Mouse (Mus musculus): ENCODE data around the gene Tmpo.

Tmpo gene

DNA sequence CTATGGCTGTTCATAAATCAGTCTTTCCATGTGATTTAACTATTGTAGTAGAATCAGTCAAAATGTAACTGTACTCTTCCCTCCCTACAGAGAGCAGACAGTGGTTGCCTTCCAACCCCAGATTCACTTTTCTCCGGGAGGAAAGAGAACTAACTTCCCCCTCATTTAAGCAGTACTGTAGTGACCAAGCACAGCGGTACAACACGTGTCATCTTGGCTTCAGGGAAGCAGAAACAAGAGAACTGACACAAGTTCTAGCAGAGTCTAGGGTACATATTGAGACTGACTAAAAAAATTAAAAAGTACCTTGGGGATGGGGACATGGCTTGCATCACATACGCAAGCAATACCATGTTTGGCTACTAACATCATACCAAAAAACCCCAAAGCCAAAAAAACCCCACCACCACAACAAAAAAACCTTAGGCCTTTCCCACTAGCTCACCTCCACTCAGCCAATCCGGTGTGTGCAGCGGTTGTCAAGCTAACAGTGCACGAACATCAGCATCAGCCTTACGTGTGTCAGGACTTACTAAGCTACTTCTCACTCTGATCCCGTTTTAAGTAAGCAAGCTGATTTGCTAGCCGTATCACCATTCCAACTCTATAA is 27.1 kb downstream of the Tmpo start:
- 91% methylated on average over 10 of the region's 10 CpGs for WGBS

DNA sequence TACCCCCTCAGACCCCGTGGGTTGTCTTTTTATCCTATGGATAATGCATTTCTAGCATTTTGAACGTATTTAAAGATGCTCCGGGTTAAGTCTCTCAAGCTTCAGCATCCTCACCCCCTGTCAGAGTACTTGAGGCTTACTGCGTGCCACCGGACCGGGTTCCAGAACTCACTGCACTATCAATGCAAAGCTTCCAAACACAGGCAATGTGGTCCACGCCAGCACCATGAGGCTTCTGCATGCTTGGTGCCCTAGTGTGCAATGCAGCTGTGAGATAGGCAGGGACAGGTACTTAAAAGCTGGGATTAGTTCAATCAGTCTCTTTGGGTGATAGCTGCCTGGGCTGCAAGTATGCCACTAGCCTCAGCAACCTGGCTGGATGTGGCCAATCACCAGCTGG is 35.7 kb downstream of the Tmpo start:
- 96% methylated on average over 7 of the region's 7 CpGs for WGBS

DNA sequence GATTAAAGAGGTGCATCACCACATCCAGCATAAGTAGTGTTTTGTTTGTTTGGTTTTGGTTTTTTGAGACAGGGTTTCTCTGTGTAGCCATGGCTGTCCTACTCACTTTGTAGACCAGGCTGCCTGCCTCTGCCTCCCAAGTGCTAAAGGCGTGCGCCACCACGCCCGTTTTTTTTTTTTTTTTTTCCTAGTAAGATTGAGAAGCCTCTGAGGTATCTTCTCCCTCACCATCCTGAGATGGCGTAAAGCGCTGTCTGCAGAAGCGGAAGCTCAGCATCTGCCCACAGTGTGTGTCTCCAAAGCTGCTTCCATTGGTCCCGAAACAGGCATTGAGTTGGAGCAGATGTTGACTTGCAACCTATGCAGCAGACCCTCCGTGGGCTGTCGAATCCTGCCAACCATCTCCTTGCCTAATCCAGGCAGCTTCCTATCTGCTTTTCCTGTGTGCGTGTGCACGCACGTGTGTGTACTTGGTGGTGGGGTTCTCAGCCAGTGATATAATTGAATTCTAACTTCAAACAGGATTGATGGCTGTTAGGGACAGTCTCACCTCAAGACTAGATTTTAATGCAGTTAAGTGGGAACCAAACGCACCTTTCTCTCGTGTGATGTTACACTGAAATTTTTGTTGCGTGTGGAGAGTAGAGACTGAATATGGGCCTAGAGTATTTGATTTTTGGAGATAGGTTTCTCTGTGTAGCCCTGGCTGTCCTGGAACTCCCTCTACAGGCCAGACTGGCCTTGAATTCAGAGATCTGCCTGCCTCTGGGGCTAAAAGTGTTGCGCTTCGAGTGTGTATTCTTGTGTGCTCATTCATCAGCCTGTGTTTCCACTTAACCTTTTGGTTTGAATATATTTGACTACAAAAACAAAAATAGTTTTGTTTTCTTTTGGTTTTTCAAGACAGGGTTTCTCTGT is 37.5 kb downstream of the Tmpo start:
- WGBS: 74% methylated on average over 18 of the region's 18 CpGs

DNA sequence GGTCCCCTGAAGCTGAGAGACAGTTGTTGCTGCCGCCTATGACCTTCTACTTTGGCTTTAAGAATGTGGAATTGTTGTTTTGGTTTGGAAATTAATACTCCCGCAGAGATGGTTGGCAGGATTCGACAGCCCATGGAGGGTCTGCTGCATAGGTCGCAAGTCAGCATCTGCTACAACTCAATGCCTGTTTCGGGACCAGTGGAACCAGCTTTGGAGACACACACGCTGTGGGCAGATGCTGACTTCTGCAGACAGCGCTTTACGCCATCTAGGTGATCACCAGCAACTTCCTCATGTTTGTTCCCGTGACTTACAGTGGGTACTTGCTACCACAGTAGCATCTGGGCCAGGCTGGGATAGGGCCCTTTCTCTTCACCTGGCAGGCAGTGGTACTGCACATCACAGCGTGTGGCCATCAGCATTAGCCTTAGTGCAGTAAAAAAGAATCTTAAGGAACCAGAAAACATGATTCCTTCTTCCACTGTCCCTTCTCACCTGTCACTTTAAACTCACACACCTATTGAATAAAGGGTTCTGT is 38.4 kb downstream of the Tmpo start:
- WGBS: 79% methylated on average over 10 of the region's 10 CpGs

DNA sequence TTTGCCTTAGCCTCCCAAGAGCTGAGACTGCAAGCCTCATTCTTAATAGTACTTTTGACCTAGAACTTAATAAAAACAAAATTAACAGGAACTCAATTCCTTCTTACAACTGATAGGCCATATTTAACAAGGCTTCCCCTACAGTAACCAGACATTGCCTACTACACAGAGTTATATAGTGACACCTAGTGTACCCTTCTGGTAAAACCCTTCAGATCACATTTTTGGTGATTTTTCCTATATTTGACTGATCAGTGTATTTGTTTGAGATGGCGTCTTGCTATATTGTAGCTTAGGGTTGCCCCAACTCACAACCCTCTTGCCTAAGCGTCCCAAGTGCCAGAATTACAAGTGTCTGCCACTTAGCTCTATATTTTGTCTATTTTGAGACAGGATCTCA is 39.6 kb downstream of the Tmpo start:
- 21% methylated on average over 2 of the region's 2 CpGs for WGBS

DNA sequence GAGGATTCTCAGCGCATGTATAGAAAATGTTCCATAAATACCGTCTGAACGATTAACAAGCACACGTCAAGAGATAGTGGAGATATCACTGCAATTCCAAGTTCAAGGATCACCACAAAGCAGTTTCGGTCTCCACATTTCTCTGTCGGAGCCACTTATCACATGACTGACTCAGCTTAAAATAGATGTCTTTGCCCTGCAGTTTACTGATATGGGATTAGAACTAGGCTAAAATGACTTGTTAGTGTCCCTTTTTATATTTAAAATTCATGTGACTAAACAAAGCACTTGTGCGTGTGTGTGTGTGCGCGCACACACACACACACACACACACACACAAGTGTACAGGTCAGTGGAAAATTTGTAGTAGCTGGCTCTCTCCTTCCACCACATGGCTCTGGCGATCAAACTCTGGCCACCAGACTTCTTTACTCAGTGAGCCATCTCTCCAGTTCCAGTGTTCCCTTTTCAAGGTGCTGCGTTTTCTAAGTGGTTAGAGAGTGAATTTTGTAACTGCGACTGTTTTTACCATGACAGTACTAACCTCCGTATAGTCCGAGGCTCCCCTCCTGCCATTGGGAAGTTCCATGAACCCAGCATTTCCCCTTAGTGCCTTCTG is 41.9 kb downstream of the Tmpo start:
- 87% methylated on average over 14 of the region's 14 CpGs for WGBS

DNA sequence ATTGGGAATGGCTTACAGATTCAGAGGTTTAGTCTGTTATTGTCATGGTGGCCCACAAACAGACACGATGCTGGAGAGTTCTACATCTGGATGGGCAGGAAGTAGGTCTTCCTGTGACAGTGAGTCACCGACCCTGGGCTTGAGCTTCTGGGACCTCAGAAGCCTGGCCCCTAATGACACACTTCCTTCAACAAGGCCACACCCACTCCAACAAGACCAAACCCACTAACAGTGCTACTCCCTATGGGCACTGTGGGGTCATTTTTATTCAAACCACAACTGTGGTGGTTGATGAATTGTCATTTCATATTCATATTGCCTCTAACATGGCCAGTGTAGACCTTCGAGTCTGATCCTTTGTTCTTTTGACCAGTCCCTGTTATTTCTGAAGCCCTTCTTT is 42.8 kb downstream of the Tmpo start:
- WGBS: 74% methylated on average over 3 of the region's 3 CpGs

DNA sequence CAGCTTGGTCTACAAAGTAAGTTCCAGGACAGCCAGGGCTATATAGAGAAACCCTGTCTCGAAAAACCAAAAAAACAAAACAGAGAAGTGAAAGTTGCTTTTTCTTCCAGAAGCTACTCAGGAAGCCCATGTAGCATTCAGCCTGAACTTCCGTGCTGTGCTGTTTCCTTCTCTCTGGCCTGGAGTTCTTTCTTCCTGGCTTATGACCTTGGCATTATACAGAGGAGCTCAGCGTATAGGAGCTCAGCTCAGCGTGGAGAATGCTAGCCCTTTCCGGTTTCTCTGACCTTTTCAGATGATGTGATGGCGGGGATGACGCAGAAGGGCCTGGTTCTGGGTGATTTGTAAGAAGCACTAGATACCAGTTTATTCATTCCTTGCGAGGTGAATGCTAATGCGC is 43.7 kb downstream of the Tmpo start:
- WGBS: 82% methylated on average over 9 of the region's 9 CpGs

DNA sequence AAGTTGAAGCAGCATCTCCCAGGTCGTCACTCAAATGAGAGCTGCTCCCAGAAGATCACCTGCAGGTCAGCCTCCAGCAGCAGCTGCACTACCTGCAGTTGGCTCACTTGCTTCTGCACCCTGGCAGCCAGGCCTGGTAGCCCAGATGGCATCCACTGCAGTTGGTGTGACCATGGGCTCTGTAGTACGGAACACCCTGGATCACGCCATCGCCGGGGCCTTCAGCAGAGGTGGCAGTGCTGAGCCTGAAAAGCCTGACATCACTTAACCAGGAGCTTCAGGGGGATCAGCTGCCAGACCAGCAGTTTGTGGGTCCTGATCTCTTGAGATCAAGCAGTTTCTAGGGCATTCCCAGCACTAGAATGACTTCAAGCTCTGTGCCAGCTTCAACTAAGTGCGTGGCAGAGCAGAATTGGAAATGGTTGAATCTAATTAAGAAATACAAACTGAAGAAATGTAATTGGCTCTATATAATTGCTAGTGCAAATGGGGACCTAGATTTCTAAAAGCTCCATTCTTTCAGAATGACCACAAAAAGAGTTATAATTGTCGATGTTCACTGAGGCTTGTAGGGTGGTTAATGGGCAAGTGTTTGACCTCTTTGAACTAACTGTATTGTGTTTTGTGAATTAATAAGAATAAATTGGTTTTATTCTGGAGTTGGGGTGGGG is 45.7 kb downstream of the Tmpo start:
- WGBS: 72% methylated on average over 7 of the region's 7 CpGs

DNA sequence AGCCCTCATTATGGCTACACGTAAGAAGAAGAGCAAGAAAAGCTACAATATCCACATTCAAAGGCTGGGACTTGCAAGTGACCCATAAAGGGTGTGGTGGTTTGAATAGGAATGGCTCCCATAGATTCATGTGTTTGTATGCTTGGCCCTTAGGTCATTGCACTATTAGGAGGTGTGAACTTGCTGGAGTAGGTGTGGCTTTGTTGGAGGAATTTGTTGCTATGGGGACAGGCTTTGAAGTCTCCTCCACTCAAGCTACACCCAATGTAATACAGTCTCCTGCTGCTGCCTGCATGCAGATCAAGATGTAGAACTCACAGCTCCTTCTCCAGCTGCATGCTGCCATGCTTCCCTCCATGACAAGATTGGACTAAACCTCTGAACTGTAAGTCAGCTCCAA is 49.5 kb downstream of the Tmpo start:
- WGBS: 92% methylated on average over 1 of the region's 1 CpGs

DNA sequence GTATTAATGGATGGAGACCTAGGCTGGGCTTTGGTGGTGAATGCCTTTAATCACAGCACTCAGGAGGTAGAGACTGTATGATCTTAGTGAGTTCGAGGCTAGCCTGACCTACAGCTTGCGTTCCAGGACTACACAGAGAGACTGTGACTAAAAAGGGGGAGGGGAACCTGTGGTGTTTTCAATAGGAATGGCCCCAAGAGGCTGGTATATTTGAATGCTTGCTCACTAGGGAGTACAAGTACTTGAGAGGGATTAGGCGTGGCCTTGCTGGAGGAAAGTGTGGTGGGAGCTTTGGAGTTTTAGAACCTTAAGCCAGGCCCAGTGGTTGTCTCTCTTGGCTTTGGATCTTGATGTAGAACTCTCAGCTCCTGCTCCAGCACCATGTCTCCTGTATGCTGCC is 50.3 kb downstream of the Tmpo start:
- WGBS: 90% methylated on average over 3 of the region's 3 CpGs

DNA sequence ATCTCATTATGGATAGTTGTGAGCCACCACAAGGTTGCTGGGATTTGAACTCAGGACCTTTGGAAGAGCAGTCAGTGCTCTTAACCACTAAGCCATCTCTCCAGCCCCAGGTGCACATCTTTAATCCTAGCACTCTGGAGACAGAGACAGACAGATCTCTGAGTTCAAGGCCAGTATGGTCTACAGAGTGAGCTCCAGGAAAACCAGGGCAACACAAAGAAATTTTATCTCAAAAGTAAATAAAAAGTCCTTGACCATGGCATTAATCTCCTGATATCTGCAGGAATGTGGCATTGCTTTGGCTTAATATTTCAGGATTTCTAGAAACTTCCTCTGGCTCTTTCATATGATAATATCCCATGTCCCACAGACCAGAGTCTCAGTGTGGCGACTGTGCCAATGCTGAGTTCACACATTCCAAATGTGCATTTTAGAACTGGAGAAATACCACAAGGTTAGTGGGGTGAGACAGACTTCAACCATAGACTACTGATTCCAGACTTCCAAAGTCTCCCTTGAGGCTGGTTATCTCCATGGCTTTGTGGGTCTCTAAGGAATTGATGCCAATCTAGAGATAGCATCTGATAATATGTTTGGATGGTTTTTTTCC is 52.5 kb downstream of the Tmpo start:
- WGBS: 60% methylated on average over 1 of the region's 1 CpGs

DNA sequence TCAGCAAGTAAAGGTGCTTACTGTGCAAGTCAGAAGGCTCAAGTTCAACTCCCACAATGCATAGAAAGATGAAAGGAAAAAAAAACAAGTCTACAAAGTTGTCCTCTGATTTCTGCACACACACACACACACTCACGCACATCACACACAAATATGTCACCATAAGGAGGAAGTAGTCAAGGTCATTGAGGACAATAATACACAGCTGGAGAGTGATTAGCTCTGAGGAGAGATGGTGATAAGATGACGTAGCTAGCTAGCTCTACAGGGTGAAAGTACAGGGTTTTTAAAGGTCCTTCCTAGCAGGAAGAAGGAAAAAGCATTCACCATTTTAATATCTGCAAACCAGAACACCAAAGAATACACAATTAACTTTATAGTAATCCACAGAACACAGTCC is 53.7 kb downstream of the Tmpo start:
- WGBS: 80% methylated on average over 2 of the region's 2 CpGs

DNA sequence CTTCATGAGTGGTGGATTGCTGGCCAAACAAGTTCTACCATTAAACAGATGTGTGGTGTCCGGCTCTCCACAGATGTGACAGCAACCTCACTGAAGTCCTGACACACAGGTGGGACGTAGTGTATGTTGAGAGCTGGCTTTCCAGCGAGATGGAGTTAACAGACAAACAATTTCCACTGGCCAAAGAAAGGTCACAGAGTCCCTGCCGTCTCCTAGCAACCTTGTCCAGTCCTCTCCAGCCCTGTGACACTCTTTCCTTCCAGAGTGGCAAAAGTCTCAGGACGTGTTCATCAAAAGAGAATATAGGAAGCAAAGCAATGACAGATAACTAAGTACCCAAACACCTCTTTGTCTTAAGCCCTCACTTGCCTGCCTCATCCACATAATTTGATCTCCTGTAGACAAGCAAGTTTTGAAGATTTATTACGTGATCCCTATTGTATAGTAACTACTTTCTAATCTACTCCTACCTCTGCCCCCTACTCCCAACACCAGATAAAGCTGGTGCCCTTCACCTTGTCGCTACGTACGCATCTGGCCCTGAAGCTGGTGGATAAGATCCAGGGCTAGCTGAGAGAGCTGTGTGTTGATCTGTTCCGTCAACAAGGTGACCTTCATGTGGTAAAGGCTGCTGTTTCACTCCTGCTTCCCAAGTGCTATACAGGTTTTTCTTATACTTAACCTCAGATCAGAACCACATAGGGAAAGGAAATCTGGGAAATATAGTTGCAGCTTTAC is 54.3 kb downstream of the Tmpo start:
- WGBS: 87% methylated on average over 10 of the region's 10 CpGs

DNA sequence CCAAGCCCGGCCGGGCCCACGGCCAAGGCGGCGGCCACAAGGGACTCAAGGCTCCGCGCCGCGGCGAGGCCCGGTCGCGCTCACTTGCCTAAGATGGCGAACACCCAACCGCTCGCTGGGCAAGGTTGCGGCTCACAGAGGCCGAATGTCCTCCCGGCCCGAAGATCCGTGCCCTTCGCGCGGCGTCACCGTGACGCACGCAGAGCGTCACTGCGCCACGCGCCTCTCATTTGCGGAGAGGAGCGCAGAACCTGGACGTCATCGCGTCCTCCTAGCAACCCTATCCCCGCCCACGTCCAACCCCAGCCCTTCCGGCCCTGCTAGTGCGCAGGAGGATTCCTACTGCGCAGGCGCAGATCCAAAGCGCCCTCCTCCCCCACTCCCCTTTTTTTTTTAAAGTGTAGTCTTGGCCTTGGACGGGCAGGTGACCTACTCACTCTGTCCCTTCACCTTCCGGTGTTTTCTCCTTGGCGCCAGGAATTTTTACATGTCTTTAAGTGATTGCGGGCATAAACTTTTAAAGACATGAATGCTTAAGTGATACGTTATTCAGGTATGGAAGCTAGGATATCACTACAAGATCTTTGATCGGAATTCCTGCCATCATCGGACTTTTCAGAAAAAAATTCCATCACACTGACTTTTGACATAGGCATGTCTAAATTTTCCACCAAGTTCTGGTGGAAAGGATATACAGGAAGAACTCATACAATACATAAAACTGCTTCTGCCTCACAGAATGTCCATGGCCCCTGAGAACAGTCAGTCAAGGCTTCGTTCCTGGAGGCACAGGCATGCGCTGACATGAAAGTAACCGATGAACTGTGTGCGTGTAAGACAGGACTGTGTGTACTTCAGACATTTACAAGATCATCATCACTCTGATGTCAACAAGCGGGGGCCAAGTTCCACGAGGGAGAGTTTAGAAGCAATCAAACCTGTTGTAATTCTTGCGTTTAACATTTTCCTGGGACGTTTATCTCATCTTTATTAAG is 57.0 kb downstream of the Tmpo start, which contains the start of gene Slc25a3:
Gene Slc25a3 (minus strand): TSS at position 232 of the 995 bp plus-strand sequence.
- 9% methylated on average over 59 of the region's 59 CpGs for WGBS

DNA sequence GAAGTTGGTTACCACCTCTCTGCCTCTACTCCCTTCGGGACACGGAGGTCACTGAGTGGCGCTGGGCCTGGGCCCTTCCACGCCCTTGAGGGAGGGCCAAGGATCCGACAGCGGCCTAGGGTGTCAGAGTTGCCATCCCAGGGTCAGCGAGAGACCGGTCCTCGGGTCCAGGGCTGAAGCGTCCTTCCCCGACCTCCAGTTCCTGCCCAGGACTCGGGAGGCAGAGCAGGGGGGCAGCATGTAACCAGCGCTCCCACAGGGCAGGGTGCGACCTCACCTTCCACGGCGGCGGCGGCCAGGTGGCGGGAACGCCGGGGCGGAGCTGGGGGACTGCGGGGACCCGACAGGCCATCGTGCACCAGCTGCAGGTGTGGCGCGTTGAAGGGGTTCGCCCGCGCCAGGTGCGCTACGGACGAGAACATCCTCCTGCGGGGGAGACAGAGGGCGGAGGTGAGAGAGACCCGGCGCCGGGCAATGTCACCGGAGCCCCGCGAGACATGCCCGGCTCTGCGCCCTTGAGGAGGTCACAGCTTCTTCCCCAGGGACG is 57.8 kb downstream of the Tmpo start:
- WGBS: under 1% methylated on average over 44 of the region's 44 CpGs

DNA sequence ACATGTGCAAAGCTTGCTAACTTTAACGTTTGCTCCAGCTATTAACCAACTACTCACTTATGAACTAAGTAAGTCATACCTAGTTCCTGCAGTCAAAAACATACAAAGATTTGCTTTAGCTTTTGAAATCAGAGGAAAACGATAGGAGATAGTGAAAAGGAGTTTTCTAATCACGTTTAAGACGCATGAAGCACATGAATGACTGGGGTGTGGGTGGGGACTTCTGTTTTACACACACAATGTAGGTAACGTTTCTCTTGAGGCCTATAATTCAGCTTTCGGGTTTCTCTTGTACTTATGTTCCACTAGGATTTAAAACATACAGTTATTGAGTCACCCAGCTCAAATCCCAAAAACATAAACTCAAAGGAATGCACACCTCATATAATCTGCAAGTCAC is 58.5 kb downstream of the Tmpo start:
- WGBS: 6% methylated on average over 6 of the region's 6 CpGs

DNA sequence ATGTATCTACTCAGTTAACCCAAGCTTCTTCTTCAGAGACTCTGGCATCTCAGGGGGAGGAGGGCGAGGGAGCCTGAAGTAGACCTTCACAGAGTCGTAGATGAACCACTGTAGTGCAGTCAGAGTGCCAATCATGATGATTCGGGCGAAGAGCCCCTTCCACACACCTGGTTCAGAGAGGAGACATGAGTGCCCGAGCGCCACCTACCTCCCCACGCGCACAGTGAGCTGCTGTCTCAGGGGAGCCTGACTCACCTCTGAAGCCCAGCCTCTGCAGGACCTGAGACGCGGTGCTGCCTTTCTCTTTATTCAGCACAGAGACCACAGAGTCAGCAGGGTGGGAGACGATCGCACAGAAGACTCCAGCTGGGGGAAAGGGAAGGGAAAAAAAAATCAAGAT is 64.2 kb downstream of the Tmpo start:
- WGBS: 82% methylated on average over 12 of the region's 12 CpGs

DNA sequence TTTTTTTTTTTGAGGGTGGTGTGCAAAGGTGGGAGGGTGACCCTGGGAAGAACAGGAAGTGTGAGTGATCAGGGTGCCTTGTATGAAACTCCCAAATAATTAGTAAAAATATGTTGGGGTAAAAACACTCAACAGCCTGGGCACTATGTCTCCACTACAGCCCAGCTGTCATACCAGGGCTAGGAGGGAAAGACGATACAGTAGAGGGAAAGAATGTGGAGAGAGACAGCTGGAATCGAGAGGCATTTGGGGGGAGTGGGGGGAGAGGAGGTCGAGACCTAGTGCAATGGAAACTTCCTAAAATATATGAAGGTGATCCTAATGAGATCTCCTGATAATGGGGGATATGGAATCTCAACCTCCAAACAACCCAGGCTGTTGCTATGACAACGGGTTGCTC is 71.3 kb downstream of the Tmpo start:
- WGBS: 78% methylated on average over 4 of the region's 4 CpGs

Data from cerebral cortex, adult 2 months (tissue).